Mouse (Mus musculus) gastrocnemius, adult 18-20 months (tissue): ENCODE results near the gene Cox5a. TPM values are rescaled to one million over a fixed set of nuclear protein-coding genes. Genes with fewer than 3 reads are reported as not detected.

Source experiments
- DNase-seq: peaks from one replicate; pipeline ENCODE4 v3.0.0; 2021; ENCODE audit warnings: low spot score
- total RNA-seq, 2 experiments: library from RNA; stranded (reverse); gene quantifications; 2 replicates each; pipeline ENCODE4 v1.2.3; 2021

Cox5a gene
- total RNA-seq, 2 experiments from 2014 or later = 1,174 to 1,300 TPM

- DNase-seq = peak; percentile 94
Measured at GRCm38 (mm10) chr9:57560861-57561710, 40.0 kb downstream of the Cox5a start, which contains the start of gene Scamp2. Gene Scamp2, plus strand, starts transcription at chr9:57560943.

GRCm38 (mm10) chr9:57561711-57562099, 40.6 kb downstream of the Cox5a start:
- DNase-seq = peak; percentile 63

- DNase-seq = peak; percentile 64
Measured at GRCm38 (mm10) chr9:57562896-57563372, 41.9 kb downstream of the Cox5a start.

GRCm38 (mm10) chr9:57564609-57565008, 43.5 kb downstream of the Cox5a start:
- DNase-seq = no peak

GRCm38 (mm10) chr9:57565741-57566221, 44.7 kb downstream of the Cox5a start:
- DNase-seq = no peak

DNA sequence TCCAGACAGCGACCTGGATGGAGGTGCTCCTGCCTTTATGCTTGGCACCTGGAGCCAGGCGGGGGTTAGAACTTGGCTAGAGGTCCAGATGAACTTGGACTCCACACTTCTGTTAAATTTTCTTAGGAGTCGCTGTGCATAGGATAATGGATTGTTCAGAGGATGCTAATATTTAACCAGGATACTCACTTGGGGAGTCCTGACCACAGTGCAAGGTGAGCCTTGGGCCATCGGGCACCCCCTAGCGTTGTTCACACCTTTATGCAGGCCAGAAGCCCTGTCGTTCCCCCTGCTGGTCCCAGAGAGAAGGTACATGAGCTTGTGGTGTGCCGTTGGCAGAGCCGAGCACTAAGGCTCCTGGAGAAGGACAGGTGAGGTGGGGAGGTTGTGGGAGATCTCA, 45.8 kb downstream of the Cox5a start:
- DNase-seq = no peak

DNA sequence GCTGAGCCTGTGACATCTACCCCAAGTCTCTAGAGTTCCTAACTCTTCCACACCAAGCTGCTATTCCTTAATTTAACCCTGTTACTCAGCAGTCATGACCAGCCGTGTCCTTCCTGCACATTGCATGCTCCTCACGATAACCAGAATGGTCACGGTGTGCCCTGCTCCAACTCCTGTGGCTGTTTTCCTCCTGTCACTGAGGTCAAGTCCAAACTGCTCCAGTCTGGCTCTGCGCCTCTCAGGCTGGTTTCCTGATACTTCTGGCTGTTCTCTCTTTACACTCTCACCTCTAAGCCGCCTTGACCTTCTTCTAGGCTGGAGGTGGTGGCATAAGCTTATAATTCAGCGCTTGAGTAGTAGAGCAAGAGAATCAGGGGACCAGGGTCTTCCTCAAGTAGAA, 47.4 kb downstream of the Cox5a start:
- DNase-seq = peak; percentile 82

DNA sequence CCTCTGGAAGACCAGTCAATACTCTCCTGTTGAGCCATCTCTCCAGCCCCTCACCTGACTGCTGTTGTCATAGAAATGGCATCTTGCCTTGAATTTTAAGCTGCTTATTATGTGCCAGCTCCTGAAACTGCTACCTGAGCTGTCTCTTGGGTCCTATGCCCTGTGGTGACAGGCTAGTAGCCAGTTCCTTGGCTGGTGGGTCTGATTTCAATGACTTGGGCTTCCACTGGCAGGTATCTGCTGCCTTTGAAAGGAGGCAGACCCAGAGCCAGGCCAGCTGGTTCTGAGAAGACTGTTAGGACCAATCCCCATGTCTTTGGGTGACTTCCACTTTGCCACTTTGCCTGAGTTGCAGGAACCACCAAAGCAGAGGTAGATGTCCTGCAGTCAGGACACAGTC, 53.3 kb downstream of the Cox5a start:
- peak; percentile 40 for DNase-seq

DNA sequence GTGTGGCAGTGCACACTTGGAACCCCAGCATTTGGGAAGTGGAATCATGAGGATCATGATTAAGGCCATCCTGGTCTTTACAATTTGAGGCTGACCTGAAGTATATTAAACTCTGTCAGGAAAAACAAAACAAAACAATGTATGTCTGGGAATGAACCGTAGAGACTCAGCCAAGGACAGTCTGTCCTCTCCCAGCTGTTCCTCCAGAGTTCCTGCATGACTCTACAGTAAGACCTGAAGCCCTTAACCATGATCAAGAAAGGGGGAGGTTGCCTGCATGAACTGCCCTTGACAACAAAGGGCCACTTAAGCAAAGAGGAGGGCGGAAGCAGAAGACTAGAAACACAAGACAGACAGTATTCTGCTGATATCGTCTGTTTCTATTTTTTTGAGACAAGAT, 54.5 kb downstream of the Cox5a start:
- DNase-seq = no peak

GRCm38 (mm10) chr9:57577144-57577849, 56.2 kb downstream of the Cox5a start:
- DNase-seq = no peak

Other genes with a start within 250 kb of the Cox5a start
- 1 to 10 TPM; 6.5 to 7.9 TPM for gene Ppcdc, start 81.2 kb upstream of the Cox5a start, total RNA-seq
- 1 to 10 TPM in 1 of 2 experiments, under 1 TPM in 1; 0.98 to 1.2 TPM for gene Scamp5, start 53.2 kb upstream of the Cox5a start, total RNA-seq
- not detected for gene Rpp25, start 17.2 kb upstream of the Cox5a start, total RNA-seq
- 1 to 10 TPM; 5.6 to 6.3 TPM for gene Fam219b, start 16.3 kb downstream of the Cox5a start, total RNA-seq
- gene Mpi, start 31.5 kb downstream of the Cox5a start, total RNA-seq = 10 to 100 TPM; 75.0 to 76.2 TPM
- 10 to 100 TPM; 41.8 to 43.1 TPM for gene Scamp2, start 39.7 kb downstream of the Cox5a start, total RNA-seq
- 1 to 10 TPM; 3.3 to 3.8 TPM for gene Ulk3, start 68.2 kb downstream of the Cox5a start, total RNA-seq
- not detected for gene Cplx3, start 85.0 kb downstream of the Cox5a start, total RNA-seq
- gene Lman1l, start 99.5 kb downstream of the Cox5a start, total RNA-seq = not detected
- 1 to 10 TPM; 6.4 to 9.8 TPM for gene Csk, start 132.4 kb downstream of the Cox5a start, total RNA-seq
- not detected for gene Cyp1a2, start 162.4 kb downstream of the Cox5a start, total RNA-seq
- gene Cyp1a1, start 166.7 kb downstream of the Cox5a start, total RNA-seq = under 1 TPM; 0.24 to 0.37 TPM
- 1 to 10 TPM; 4.7 to 5.1 TPM for gene Edc3, start 187.3 kb downstream of the Cox5a start, total RNA-seq
- gene Clk3, start 244.6 kb downstream of the Cox5a start, total RNA-seq = 10 to 100 TPM; 36.1 to 45.2 TPM